Mouse (Mus musculus) frontal cortex, postnatal 25 days (tissue): Measurements from ENCODE around the gene Gipr.
A peak's percentile ranks its signal among the peaks of the same experiment; 100 is the strongest.
"Not testable (repeated sequence)": the region's sequence is repeated elsewhere in the genome, so short reads cannot be mapped to it uniquely, and the experiment has no call there.

Source experiments
- DNase-seq, 2 experiments: peaks; one replicate each; pipeline ENCODE4 v3.0.0; 2022; ENCODE audit warnings: low spot score in 2 of 2

Gene Gipr

GRCm38 (mm10) chr7:19178443-19179092, 12.6 kb upstream of the Gipr start:
- DNase-seq, result peak; percentile 80 to 82

- DNase-seq, result peak in 1 of 2 experiments; percentile 38
Observed at GRCm38 (mm10) chr7:19178035-19178434, 12.1 kb upstream of the Gipr start.

GRCm38 (mm10) chr7:19177216-19177615, 11.3 kb upstream of the Gipr start:
- DNase-seq, result no peak

GRCm38 (mm10) chr7:19176516-19176947, 10.6 kb upstream of the Gipr start:
- DNase-seq, result no peak

GRCm38 (mm10) chr7:19175708-19176515, 10.0 kb upstream of the Gipr start, which contains the start of gene Eml2:
TSS of gene Eml2 (plus strand) at chr7:19176421.
- peak; percentile 66 to 76 for DNase-seq

GRCm38 (mm10) chr7:19172874-19173273, 6.9 kb upstream of the Gipr start:
- DNase-seq, result peak; percentile 79 to 80

GRCm38 (mm10) chr7:19171831-19172230, 5.9 kb upstream of the Gipr start:
- DNase-seq, result no peak

- peak in 1 of 2 experiments; percentile 35 for DNase-seq
Observed at GRCm38 (mm10) chr7:19170142-19170541, 4.2 kb upstream of the Gipr start.

- no peak for DNase-seq
Observed at GRCm38 (mm10) chr7:19169506-19169905, 3.6 kb upstream of the Gipr start.

GRCm38 (mm10) chr7:19166990-19167389, 1.1 kb upstream of the Gipr start:
- DNase-seq, result no peak

GRCm38 (mm10) chr7:19164978-19165377, 949 bp downstream of the Gipr start:
- no peak for DNase-seq

- no peak for DNase-seq
Observed at GRCm38 (mm10) chr7:19164189-19164588, 1.7 kb downstream of the Gipr start.

- no peak for DNase-seq
Observed at GRCm38 (mm10) chr7:19163752-19164151, 2.2 kb downstream of the Gipr start.

GRCm38 (mm10) chr7:19162928-19163327, 3.0 kb downstream of the Gipr start:
- no peak for DNase-seq

GRCm38 (mm10) chr7:19160115-19160514, 5.8 kb downstream of the Gipr start:
- no peak for DNase-seq

- DNase-seq, result no peak
Observed at GRCm38 (mm10) chr7:19159411-19159810, 6.5 kb downstream of the Gipr start.

- no peak for DNase-seq
Observed at GRCm38 (mm10) chr7:19158601-19159000, 7.3 kb downstream of the Gipr start.

GRCm38 (mm10) chr7:19157160-19157800, 8.6 kb downstream of the Gipr start:
- peak; percentile 94 to 95 for DNase-seq

GRCm38 (mm10) chr7:19155825-19156475, 10.0 kb downstream of the Gipr start:
- DNase-seq, result no peak

GRCm38 (mm10) chr7:19154796-19155195, 11.1 kb downstream of the Gipr start:
- no peak for DNase-seq

- DNase-seq, result not testable (repeated sequence)
Observed at GRCm38 (mm10) chr7:19151121-19151520, 14.8 kb downstream of the Gipr start.

- peak; percentile 92 to 94 for DNase-seq
Observed at GRCm38 (mm10) chr7:19149626-19150025, 16.3 kb downstream of the Gipr start, which contains the start of gene Snrpd2. TSS of gene Snrpd2 (plus strand) at chr7:19149722.
